Mouse (Mus musculus) erythroblast, embryonic 14.5 days (primary cell): ENCODE results near the gene Ccdc117.

Experiments
- GATA1 ChIP-seq: IDR thresholded peaks from 2 replicates; pipeline ENCODE4 v1.6.1; 2012; ENCODE audit warnings: low read length, inconsistent platforms, mixed read lengths
- TAL1 ChIP-seq: IDR thresholded peaks from 3 replicates; pipeline ENCODE4 v1.6.1; 2012; ENCODE audit warnings: low read length, inconsistent platforms, mixed read lengths

GRCm38 (mm10) chr11:5533108-5533507, 8.9 kb downstream of the Ccdc117 start:
- TF ChIP-seq GATA1 (no peak), TAL1 (no peak)
